Mouse (Mus musculus) brain, embryonic 14.5 days (tissue): Measurements from ENCODE around the gene Cpm. TPM values are rescaled to one million over a fixed set of nuclear protein-coding genes. Genes with fewer than 3 reads are reported as not detected.

Experiments used
- DNase-seq: peaks from one replicate; pipeline ENCODE4 v3.0.0-alpha.2; 2011; ENCODE audit warnings: low read depth
- CTCF ChIP-seq: fragments of 200-500 bp; IDR thresholded peaks from 2 replicates; pipeline ENCODE4 v1.5.1; 2012; ENCODE audit warnings: inconsistent platforms, mild to moderate bottlenecking, moderate library complexity, borderline replicate concordance; ENCODE audit not compliant: insufficient read depth, insufficient read length; ENCODE audit errors: extremely low read depth
- POLR2A ChIP-seq: fragments of 200-500 bp; IDR thresholded peaks from 2 replicates; pipeline ENCODE4 v1.6.1; 2012; ENCODE audit warnings: mild to moderate bottlenecking, inconsistent platforms, borderline replicate concordance; ENCODE audit not compliant: poor library complexity, insufficient read depth, insufficient read length, severe bottlenecking; ENCODE audit errors: extremely low read depth
- polyA plus RNA-seq: library from polyadenylated mRNA; depleted of rRNA; stranded (reverse); fragments of >200 nt; gene quantifications from 2 replicates; pipeline ENCODE4 v1.2.3, GENCODE M21; 2012

Cpm gene
- polyA plus RNA-seq, 1 experiment: 3.7 TPM

GRCm38 (mm10) chr10:117657659-117658306 is 28.5 kb downstream of the Cpm start:
- TF ChIP-seq POLR2A (no peak), CTCF (no peak)
- no peak for DNase-seq

DNA sequence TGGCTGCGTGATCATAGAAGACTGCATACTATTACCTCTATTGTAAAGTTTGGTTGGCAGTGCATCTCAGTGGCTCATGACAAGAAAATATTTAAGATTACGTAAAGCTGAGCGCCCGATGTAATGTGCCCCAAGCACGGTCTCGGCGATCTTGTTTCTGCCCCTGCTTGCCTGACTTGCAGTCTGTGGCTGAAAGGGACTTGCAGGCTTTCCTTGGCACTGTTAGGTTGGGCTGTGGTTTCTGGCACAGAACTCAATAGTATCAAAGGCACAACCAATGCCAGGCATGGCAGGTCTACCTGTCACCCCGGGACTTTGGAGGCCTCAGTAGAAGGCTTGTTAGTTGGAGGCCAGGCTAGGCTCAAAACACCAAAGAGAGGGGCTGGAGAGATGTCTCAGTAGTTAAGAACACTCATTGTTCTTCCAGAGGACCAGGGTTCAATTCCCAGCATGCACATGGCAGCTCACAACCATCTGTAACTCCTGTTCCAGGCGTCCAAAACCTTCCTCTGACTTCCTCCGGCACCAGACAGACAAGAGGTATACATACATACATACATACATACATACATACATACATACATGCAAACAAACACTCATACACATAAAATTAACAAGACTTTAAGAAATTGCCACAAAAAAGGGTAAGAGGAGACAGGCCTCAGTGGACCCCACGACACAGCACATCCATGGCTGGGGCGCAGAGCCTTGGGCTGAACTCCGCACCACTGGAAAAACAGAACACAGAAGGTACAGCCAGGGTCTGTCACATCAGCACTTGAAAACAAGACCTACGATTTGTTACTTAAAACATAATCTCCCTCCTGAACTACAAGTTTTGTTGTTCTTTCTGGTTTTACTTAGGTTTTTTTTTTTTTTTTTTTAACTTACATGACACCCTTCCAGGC is 29.5 kb downstream of the Cpm start:
- no peak for DNase-seq
- TF ChIP-seq CTCF (no peak), POLR2A (no peak)

GRCm38 (mm10) chr10:117659430-117659813 is 30.1 kb downstream of the Cpm start:
- TF ChIP-seq CTCF (no peak), POLR2A (no peak)
- no peak for DNase-seq

- TF ChIP-seq POLR2A (no peak), CTCF (no peak)
- DNase-seq: no peak
Measured at GRCm38 (mm10) chr10:117659819-117660218, 30.5 kb downstream of the Cpm start.

DNA sequence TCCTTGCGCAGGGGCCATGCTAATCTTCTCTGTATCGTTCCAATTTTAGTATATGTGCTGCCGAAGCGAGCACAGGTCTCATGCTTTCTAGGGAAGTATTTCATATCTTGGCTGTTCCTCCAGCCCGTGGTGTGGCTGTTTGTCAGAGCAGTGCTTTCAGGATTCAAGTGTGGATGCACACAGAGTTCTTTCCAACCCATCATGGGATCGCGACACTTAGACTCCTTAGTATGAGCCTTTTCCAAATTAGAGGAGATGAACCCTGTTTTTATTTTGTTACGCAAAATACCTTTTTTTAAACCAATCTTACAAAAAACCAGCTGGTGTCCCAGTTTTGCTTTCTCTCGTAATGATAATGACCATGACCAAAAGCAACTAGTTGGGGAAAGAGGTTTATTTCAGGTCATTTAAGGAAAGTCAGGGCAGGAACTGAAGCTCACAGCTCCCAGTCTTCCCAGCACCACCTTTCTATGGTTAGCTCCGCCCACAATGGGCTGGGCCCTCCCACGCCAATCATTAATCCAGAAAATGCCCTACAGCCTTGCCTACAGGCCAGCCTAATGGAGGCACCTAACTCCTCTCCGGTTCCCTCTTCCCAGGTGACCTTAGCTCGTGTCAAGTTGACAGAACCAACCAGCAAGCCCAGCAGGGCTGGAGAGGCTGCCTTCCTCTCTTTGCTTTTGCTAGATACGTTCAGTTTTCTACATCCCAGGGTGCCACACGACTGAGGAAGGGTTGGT is 33.2 kb downstream of the Cpm start:
- no peak for DNase-seq
- TF ChIP-seq CTCF (no peak), POLR2A (no peak)

DNA sequence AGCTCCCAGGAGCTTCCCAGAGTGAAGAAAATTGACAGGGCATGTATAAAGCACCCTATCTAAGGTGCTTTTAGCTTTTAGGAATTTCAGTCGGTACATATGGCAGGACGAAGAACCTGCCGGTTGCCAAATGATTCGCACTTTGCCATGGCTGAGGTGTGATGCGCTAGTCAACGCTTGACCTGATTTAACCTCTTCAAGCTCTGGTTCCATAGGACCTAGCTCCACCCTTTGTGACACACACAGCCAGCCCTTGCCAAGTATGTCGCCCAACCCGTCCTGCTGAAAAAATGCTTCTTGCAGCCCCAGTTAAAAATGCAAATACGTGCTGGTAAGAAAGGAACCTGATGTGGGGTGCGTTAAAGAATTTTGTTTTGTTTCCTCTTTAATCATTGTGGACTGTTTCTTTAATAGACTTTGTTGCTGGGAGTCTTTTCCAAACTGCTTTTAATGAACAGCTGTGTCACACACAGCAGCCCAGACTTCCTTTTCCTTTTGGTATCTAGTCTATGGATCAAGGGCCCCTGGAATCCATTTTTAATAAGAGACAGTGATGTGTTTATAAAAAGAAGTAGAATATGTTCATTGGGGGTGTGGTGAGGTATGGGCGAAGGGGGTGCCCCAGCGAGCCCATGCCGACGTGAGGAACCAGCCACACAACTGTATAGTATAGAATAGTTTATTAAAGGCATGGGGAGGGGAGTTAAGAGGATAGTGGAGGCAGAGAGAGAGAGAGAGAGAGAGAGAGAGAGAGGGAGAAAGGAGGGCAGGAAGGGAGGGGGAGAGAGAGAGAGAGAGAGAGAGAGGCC is 34.0 kb downstream of the Cpm start:
- TF ChIP-seq POLR2A (no peak), CTCF (no peak)
- DNase-seq: no peak

DNA sequence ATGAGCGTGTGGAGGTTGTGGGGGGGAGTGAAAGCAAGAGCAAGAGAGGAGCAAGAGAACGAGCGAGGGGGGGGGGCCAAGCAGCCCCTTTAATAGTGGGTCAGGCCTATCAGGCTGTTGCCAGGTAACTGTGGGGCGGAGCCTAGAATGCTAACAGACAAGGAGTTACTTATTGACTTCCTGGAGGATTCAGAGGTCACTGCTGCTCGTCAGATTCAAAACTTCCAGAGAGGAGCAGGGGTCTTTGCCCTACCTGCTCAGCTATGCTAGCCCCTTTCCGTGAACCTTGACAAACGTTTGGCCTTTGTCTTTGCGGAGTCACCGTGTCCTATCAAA is 34.5 kb downstream of the Cpm start:
- TF ChIP-seq CTCF (no peak), POLR2A (no peak)
- DNase-seq: no peak

DNA sequence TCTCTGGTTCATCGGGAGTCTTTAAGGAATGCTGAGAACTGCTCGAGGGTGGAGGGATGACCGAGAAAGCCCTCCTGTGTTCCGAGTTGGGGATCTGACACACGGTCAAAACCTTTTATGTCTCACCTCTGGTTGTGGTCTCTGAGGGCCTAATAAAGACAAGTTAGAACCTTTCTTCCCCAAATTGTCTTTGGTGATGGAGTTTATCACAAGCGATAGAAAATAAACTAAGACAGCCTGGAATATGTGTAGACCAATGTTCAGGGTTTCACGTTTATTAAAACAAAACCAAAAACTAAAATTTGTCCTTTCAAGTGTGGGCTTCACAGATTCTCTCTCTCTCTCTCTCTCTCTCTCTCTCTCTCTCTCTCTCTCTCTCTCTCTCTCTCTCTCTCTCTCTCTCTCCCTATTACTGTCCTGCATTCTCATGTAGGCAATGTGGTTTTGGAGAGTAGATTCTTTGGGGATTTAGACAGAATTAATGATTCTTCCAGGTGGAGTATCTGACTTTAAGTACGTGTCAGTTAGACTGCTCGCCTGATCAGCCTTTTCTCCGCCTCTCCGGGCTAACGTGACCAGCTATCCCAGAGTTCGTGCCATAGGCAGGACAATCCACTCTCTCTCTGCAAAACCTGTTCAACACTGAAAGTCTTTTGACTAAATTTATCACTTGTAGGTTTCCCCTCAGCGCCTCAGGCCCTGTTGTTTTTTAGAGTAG is 35.1 kb downstream of the Cpm start:
- TF ChIP-seq POLR2A: no peak
- TF ChIP-seq CTCF: no peak
- DNase-seq: no peak

DNA sequence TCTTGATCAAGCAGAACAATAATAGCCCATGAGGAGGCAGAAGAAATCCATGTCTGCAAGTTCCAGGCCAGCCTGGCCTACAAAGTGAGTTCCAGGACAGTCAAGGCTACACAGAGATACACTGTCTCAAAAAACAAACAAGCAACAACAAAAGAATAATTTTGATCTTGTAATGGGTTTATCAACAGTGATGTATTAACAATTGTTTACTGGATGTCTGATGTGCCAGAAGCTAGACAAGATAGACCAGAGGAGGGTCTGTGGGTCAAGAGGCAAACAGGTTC is 35.6 kb downstream of the Cpm start:
- no peak for TF ChIP-seq CTCF
- TF ChIP-seq POLR2A: no peak
- no peak for DNase-seq

GRCm38 (mm10) chr10:117665376-117666275 is 36.3 kb downstream of the Cpm start:
- TF ChIP-seq POLR2A: no peak
- TF ChIP-seq CTCF: no peak
- no peak for DNase-seq

GRCm38 (mm10) chr10:117666361-117666760 is 37.1 kb downstream of the Cpm start:
- TF ChIP-seq CTCF (no peak), POLR2A (no peak)
- DNase-seq: no peak
